Mouse (Mus musculus) embryonic stem cell, embryonic (primary cell): ENCODE data around the gene Msx3.

Source experiments
- CTCF ChIA-PET, 4 experiments: fragments of 300-600 bp in 2 of 4; fragments of 350-600 bp in 2 of 4; sonication (Branson Sonifier 250); formaldehyde crosslinking; loops; one replicate each; lab custom pipeline; 2022; ENCODE audit warnings: inconsistent platforms in 2 of 4; lab: Charles Lee
- POLR2A ChIA-PET, 4 experiments: fragments of 300-600 bp in 2 of 4; fragments of 350-600 bp in 2 of 4; sonication (Branson Sonifier 250); formaldehyde crosslinking; loops; one replicate each; lab custom pipeline; 2022; ENCODE audit warnings: antibody characterized with exemption in 4 of 4, inconsistent platforms in 1 of 4; lab: Charles Lee

The Msx3 gene

DNA sequence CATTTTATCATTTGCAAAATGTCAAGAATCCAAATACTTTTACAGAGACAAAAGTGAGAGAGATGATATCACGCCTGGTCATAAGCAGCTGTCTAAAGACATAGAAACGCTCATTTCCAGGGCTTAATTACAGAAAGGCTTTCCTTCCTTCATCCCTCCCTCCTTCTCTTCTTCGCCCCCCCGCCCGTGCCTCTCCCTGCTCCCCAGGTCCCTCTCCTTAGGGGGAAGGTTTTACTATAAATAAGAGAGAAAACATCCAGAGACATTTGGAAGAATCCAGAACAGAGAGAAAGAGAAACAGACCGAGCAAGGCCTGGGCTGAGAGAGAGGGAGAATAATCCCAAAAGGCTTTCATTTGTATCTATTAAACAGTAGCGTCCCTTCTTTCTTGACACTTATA, 13.4 kb downstream of the Msx3 start:
- POLR2A ChIA-PET: interaction anchor here in 1 of 4 experiments (1.8 kb wide), 1 partner anchor 13 kb away, joined by 19 read pairs; the partner anchor contains the start of gene Msx3
- CTCF ChIA-PET: no interaction called here

GRCm38 (mm10) chr7:140033386-140033785, 15.5 kb downstream of the Msx3 start:
- POLR2A ChIA-PET: no interaction called here
- CTCF ChIA-PET: no interaction called here

- ChIA-PET CTCF (no interaction called here), POLR2A (interaction anchor here in 2 of 4 experiments (0.6 to 0.9 kb wide), 4 partner anchors 41 to 985 kb away, joined by 3 to 4 read pairs (median 3); no protein-coding TSS in a partner anchor)
These were observed 16.5 kb downstream of the Msx3 start for GRCm38 (mm10) chr7:140032366-140032765.

DNA sequence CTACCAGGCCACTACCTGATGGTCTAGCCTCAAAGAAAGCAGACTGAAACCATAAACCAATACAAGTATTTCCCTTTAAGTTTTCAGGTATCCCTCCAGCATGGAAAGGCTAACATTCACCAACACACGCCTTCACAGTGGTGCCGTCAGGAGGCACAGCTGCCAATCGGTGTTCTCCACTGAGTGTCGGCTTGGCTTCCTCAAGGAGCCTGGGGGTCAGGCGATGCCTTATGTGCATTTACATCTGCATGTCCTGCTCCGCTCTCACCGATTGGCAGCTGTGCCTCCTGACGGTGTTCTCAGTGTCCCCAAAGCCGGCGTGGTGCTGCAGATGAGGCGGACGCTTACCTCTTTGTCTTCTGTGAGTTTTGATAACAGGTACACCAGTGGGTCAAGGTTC, 17.1 kb downstream of the Msx3 start:
- ChIA-PET POLR2A (interaction anchor here in 2 of 4 experiments (0.6 to 1.2 kb wide), 3 partner anchors 15 to 985 kb away, joined by 3 to 4 read pairs (median 3); no protein-coding TSS in a partner anchor), CTCF (no interaction called here)

GRCm38 (mm10) chr7:140011336-140011735, 37.6 kb downstream of the Msx3 start:
- POLR2A ChIA-PET: no interaction called here
- CTCF ChIA-PET: no interaction called here

DNA sequence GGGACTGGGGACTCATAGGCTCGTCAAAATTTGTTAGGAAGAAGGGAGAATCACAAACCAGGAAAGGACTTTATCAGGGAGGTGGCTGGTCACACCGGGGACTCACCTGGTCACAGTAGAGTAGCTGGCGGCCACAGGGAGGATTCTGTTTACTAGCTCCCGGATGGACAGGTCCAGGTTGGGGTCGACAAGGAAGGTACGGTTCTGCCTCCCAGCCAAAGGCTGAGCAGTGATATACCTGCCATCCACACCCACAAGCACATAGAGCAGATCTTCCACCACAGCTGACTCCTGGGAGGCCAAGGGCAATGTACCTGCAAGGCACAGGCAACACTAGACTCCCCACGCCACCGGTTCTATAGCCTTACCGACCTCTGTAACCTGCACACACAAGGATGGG, 41.1 kb downstream of the Msx3 start:
- POLR2A ChIA-PET: interaction anchor here in 2 of 4 experiments (0.7 to 1.2 kb wide), 6 partner anchors 13 to 147 kb away, joined by 3 to 4 read pairs (median 3); no protein-coding TSS in a partner anchor
- CTCF ChIA-PET: interaction anchor here in 2 of 4 experiments (0.7 to 1.0 kb wide), 2 partner anchors 29 to 92 kb away, joined by 3 to 12 read pairs; partner anchors contain the start of genes Tubgcp2 (in 1 of the 2) and Zfp511 (in 1 of the 2)

GRCm38 (mm10) chr7:140006861-140007611, 41.9 kb downstream of the Msx3 start:
- ChIA-PET POLR2A (interaction anchor here in 2 of 4 experiments (0.9 to 1.2 kb wide), 3 partner anchors 12 to 43 kb away, joined by 3 read pairs; no protein-coding TSS in a partner anchor), CTCF (interaction anchor here in 1 of 4 experiments (0.6 to 0.7 kb wide), 2 partner anchors 15 to 20 kb away, joined by 3 read pairs; no protein-coding TSS in a partner anchor)

DNA sequence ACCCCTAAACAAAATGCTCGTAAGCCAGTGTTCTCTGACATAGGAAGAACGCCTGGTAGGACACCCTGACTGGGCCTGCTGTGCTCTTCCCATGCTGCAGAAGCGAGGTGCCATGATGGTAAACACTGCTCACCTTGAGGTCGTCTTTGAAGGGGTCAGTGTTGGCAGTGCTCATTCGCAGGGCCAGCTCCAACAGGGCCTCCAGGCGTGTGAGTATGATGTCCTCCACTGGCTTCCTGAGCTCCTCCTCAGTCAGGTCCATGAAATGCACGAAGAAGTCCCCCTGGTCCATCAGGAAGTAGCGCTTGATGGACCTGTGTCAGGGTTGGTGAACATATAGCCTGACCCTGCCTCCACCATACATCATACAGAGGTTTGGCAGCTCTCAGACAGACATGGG, 44.2 kb downstream of the Msx3 start:
- ChIA-PET CTCF (interaction anchor here in 1 of 4 experiments (0.8 kb wide), 1 partner anchor 10 kb away, joined by 3 read pairs; no protein-coding TSS in a partner anchor), POLR2A (interaction anchor here in 1 of 4 experiments (1.0 kb wide), 1 partner anchor 11 kb away, joined by 3 read pairs; no protein-coding TSS in a partner anchor)

GRCm38 (mm10) chr7:140001086-140001740, 47.7 kb downstream of the Msx3 start:
- POLR2A ChIA-PET: interaction anchor here in 1 of 4 experiments (1.1 to 1.5 kb wide), 2 partner anchors 15 to 31 kb away, joined by 3 to 4 read pairs; no protein-coding TSS in a partner anchor

DNA sequence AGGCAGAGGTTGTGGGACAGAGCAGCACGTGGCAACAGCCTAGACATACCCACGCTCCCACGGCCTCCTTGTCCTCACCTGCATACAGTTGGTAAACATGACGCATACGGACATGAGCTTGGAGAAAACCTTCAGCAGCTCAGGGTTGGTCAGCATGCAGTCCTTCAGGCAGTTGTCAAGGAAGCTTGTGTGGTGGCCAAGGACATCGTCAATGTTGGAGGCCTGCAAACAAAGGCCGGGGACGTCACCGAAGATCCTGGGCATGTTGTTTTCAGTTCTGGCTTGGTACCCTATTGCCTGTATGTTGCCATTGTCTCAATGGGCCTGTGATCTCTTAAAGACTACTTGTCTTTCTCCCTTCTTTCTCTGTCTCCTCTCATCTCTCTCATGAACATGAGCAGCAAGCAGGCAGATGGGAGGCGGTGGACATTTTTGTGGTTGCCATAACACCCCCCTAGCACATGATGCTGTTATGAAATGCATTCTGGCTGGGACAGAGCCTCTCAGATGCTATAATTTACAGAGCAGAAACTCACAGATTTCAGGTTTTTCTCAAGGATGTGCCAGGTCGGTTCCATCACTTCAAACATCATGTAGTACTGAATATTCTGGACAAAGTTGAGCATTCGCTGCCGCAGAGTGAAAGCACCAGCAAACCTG, 50.1 kb downstream of the Msx3 start:
- CTCF ChIA-PET: no interaction called here
- POLR2A ChIA-PET: interaction anchor here in 1 of 4 experiments (1.4 kb wide), 1 partner anchor 68 kb away, joined by 3 read pairs; no protein-coding TSS in a partner anchor

More at GRCm38 (mm10) chr7:140001086-140001740, 47.7 kb downstream of the Msx3 start:
- CTCF ChIA-PET: interaction anchor here in 2 of 4 experiments (0.7 kb wide), 2 partner anchors 31 to 62 kb away, joined by 3 to 4 read pairs; no protein-coding TSS in a partner anchor
